Mouse (Mus musculus): ENCODE measurements around the gene Rsph14. TPM values are rescaled to one million over a fixed set of nuclear protein-coding genes. Genes with fewer than 3 reads are reported as not detected.

The Rsph14 gene
- polyA plus RNA-seq, 1 experiment from 2014 or later, result 0.76 TPM

- peaks cover 6% of the 10 kb centered on the region; the same call in 1 of the 2 replicates for H3K4me1 ChIP-seq
- no peaks in the 10 kb centered on the region for H3K9me3 ChIP-seq
- no peak overlapping the region for H3K27ac ChIP-seq (replicated peaks)
- no peak overlapping the region for H3K4me2 ChIP-seq (replicated peaks)
- H3K4me3 ChIP-seq, result no peak overlapping the region
- H3K9ac ChIP-seq (replicated peaks), result no peak overlapping the region
- no peak for ATAC-seq (replicated peaks)
- 80% methylated on average over 7 of the region's 7 CpGs for WGBS
- no peaks in the 10 kb centered on the region for H3K36me3 ChIP-seq
- H3K27me3 ChIP-seq, result no peaks in the 10 kb centered on the region
These were observed 104.1 kb downstream of the Rsph14 start for GRCm38 (mm10) chr10:74928276-74928675.

GRCm38 (mm10) chr10:74925324-74925723, 107.1 kb downstream of the Rsph14 start:
- no peak for ATAC-seq (replicated peaks)
- H3K9ac ChIP-seq (replicated peaks), result no peak overlapping the region
- WGBS, result 13% methylated on average over 21 of the region's 21 CpGs

GRCm38 (mm10) chr10:74924274-74924673, 108.1 kb downstream of the Rsph14 start:
- Histone ChIP-seq H3K9me3 (no peaks in the 10 kb centered on the region), H3K36me3 (no peaks in the 10 kb centered on the region), H3K4me1 (peaks cover 9% of the 10 kb centered on the region), H3K4me2 (replicated peaks) (no peak overlapping the region), H3K9ac (replicated peaks) (no peak overlapping the region), H3K27ac (replicated peaks) (no peak overlapping the region), H3K27me3 (no peaks in the 10 kb centered on the region), H3K4me3 (no peak overlapping the region)
- ATAC-seq (replicated peaks), result no peak
- WGBS, result 92% methylated on average over 14 of the region's 14 CpGs

More at GRCm38 (mm10) chr10:74925324-74925723, 107.1 kb downstream of the Rsph14 start:
- H3K4me1 ChIP-seq, result peaks cover 9% of the 10 kb centered on the region
- H3K27me3 ChIP-seq, result no peaks in the 10 kb centered on the region
- peak overlapping the region; percentile 39 for H3K4me2 ChIP-seq (replicated peaks)
- H3K9me3 ChIP-seq, result no peaks in the 10 kb centered on the region
- no peaks in the 10 kb centered on the region for H3K36me3 ChIP-seq
- no peak overlapping the region for H3K27ac ChIP-seq (replicated peaks)
- H3K4me3 ChIP-seq, result peak overlapping the region; percentile 26

GRCm38 (mm10) chr10:74922763-74923162, 109.6 kb downstream of the Rsph14 start:
- ATAC-seq (replicated peaks), result peak; percentile 51
- Histone ChIP-seq H3K9ac (replicated peaks) (no peak overlapping the region), H3K27ac (replicated peaks) (no peak overlapping the region), H3K27me3 (no peaks in the 10 kb centered on the region), H3K4me3 (no peak overlapping the region), H3K9me3 (no peaks in the 10 kb centered on the region), H3K4me1 (peaks cover 9% of the 10 kb centered on the region), H3K4me2 (replicated peaks) (no peak overlapping the region), H3K36me3 (no peaks in the 10 kb centered on the region)
- WGBS, result 50% methylated on average over 6 of the region's 6 CpGs

- Histone ChIP-seq H3K27ac (replicated peaks) (no peak overlapping the region), H3K9ac (replicated peaks) (no peak overlapping the region), H3K4me1 (peaks cover 9% of the 10 kb centered on the region), H3K9me3 (no peaks in the 10 kb centered on the region), H3K27me3 (no peaks in the 10 kb centered on the region), H3K4me2 (replicated peaks) (no peak overlapping the region), H3K36me3 (no peaks in the 10 kb centered on the region), H3K4me3 (no peak overlapping the region)
- 84% methylated on average over 11 of the region's 11 CpGs for WGBS
- ATAC-seq (replicated peaks), result no peak
These were observed 110.8 kb downstream of the Rsph14 start for GRCm38 (mm10) chr10:74921614-74922013.

GRCm38 (mm10) chr10:74920853-74921567, 111.4 kb downstream of the Rsph14 start:
- peak; percentile 48 for ATAC-seq (replicated peaks)
- Histone ChIP-seq H3K4me1 (peaks cover 9% of the 10 kb centered on the region), H3K4me2 (replicated peaks) (no peak overlapping the region), H3K27ac (replicated peaks) (no peak overlapping the region), H3K36me3 (no peaks in the 10 kb centered on the region), H3K9me3 (no peaks in the 10 kb centered on the region), H3K27me3 (no peaks in the 10 kb centered on the region), H3K9ac (replicated peaks) (no peak overlapping the region), H3K4me3 (no peak overlapping the region)
- WGBS, result 44% methylated on average over 17 of the region's 17 CpGs

GRCm38 (mm10) chr10:74919277-74919676, 113.1 kb downstream of the Rsph14 start:
- Histone ChIP-seq H3K4me2 (replicated peaks) (no peak overlapping the region), H3K4me3 (no peak overlapping the region), H3K36me3 (no peaks in the 10 kb centered on the region), H3K27ac (replicated peaks) (no peak overlapping the region), H3K4me1 (peaks cover 4% of the 10 kb centered on the region), H3K9me3 (no peaks in the 10 kb centered on the region), H3K27me3 (no peaks in the 10 kb centered on the region), H3K9ac (replicated peaks) (no peak overlapping the region)
- ATAC-seq (replicated peaks), result no peak
- WGBS, result 42% methylated on average over 5 of the region's 5 CpGs

- no peak for ATAC-seq (replicated peaks)
- no peak overlapping the region for H3K9ac ChIP-seq (replicated peaks)
- H3K27ac ChIP-seq (replicated peaks), result no peak overlapping the region
These were observed 124.0 kb downstream of the Rsph14 start for GRCm38 (mm10) chr10:74908431-74908830.

More at GRCm38 (mm10) chr10:74908431-74908830, 124.0 kb downstream of the Rsph14 start:
- Histone ChIP-seq H3K36me3 (no peaks in the 10 kb centered on the region), H3K4me3 (no peak overlapping the region), H3K9me3 (no peaks in the 10 kb centered on the region), H3K4me1 (no peaks in the 10 kb centered on the region), H3K4me2 (replicated peaks) (no peak overlapping the region), H3K27me3 (no peaks in the 10 kb centered on the region)
- WGBS, result 75% methylated on average over 2 of the region's 2 CpGs

Other genes with a start within 250 kb of the Rsph14 start
- gene Gnaz, start 65.4 kb downstream of the Rsph14 start, polyA plus RNA-seq (2015; fragmentation: Nextera tagmentation; extraction: Ambion mirVana), result 40.9 and 44.9 TPM in 2 replicates
- 13.3 and 13.7 TPM in 2 replicates for gene Rab36, start 4.5 kb upstream of the Rsph14 start, polyA plus RNA-seq (2015; fragmentation: Nextera tagmentation; extraction: Ambion mirVana)
- 15.7 and 16.3 TPM in 2 replicates for gene Bcr, start 28.0 kb upstream of the Rsph14 start, polyA plus RNA-seq (2015; fragmentation: Nextera tagmentation; extraction: Ambion mirVana)
- gene Specc1l, start 179.5 kb upstream of the Rsph14 start, polyA plus RNA-seq (2015; fragmentation: Nextera tagmentation; extraction: Ambion mirVana), result 42.8 and 44.7 TPM in 2 replicates